In the genomic region with DNA sequence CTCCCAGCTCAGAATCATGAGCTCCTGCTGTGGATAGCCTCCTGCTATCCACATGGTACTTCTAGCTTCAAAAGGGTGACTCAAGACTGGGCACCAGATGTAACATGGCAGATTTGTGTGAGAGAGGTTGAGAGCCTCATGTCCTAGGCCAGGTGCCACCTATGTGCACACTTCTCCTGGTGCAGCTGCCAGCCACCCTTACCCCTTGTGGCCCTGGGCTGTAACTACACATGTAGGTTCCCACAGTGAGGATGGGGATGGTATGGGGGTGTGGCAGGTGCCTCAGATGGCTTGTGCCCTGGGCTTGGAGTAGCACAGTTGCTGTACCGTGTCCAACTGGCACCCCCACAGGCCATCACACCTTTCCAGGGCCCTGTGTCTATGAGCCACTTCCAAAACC, we compare ENCODE assay signal across 19 mouse cellular contexts.
DNase-seq lines count a peak whose midpoint lies in the region; ATAC-seq and TF ChIP-seq lines count a peak whose summit lies in the region.
"Had no signal": no experiment of that assay in that cellular context is flagged by ENCODE, and none has a peak within 500 bp of the region (broad histone marks: within the 10 kb centered on the region; RNA-seq: fewer than 3 reads in every experiment).

No protein-coding gene starts in this region.

- H3K4me1 ChIP-seq in kidney, embryonic 16.5 days (ENCODE audit: insufficient read depth, low read length) = no peaks in the 10 kb centered on the region
- no peaks in the 10 kb centered on the region for H3K4me1 ChIP-seq in testis, adult 2 months (ENCODE audit: control insufficient read depth, insufficient read depth, low read length)
- H3K4me1 ChIP-seq in stomach, postnatal 0 days (replicated peaks; ENCODE audit: control insufficient read depth, insufficient read depth) = no peaks in the 10 kb centered on the region
- H3K4me1 ChIP-seq: liver, embryonic 13.5 days; midbrain, embryonic 15.5 days had no signal

- TF ChIP-seq CTCF in testis, adult 2 months (IDR thresholded peaks at IDR 0.05; ENCODE audit: control insufficient read depth, insufficient read depth, insufficient replicate concordance, low read depth, low read length) = peak; percentile 12; the same call in 1 of the 2 replicates
- TF ChIP-seq CTCF in stomach, postnatal 0 days (IDR thresholded peaks at IDR 0.05; ENCODE audit: low read depth) = peak; percentile 40; the same call in 1 of the 2 replicates

- H3K27ac ChIP-seq in kidney, embryonic 16.5 days (ENCODE audit: low read length) = no peak overlapping the region
- H3K27ac ChIP-seq in testis, adult 2 months (ENCODE audit: control insufficient read depth, insufficient read depth, low read depth, low read length) = no peak overlapping the region
- H3K27ac ChIP-seq in stomach, postnatal 0 days (replicated peaks) = no peak overlapping the region
- H3K27ac ChIP-seq: gastrocnemius, adult 2 months; left cerebral cortex, adult 2 months; liver, embryonic 13.5 days; midbrain, embryonic 15.5 days had no signal

- no peaks in the 10 kb centered on the region for H3K36me3 ChIP-seq in kidney, embryonic 16.5 days (ENCODE audit: insufficient read depth, low read length)
- no peaks in the 10 kb centered on the region for H3K36me3 ChIP-seq in testis, adult 2 months (ENCODE audit: control insufficient read depth, insufficient read depth, low read length)
- H3K36me3 ChIP-seq in stomach, postnatal 0 days (ENCODE audit: control insufficient read depth, insufficient read depth, low read length) = no peaks in the 10 kb centered on the region
- H3K36me3 ChIP-seq: liver, embryonic 13.5 days; midbrain, embryonic 15.5 days had no signal

- peak; percentile 23; the same call in 1 of the 2 replicates for ATAC-seq in kidney, embryonic 16.5 days (ENCODE audit: low FRiP score, low TSS enrichment)
- peak; percentile 40; the same call in 1 of the 2 replicates for ATAC-seq in stomach, postnatal 0 days (ENCODE audit: low FRiP score, low TSS enrichment)
- ATAC-seq: forebrain, postnatal 0 days; inflammation-experienced regulatory T-cells, adult 6 months; midbrain, embryonic 15.5 days had no signal

- H3K9ac ChIP-seq in kidney, embryonic 16.5 days (replicated peaks; ENCODE audit: low read length) = no peak overlapping the region
- H3K9ac ChIP-seq in stomach, postnatal 0 days (ENCODE audit: low read length) = no peak overlapping the region
- H3K9ac ChIP-seq: forebrain, postnatal 0 days; liver, embryonic 13.5 days; midbrain, embryonic 15.5 days had no signal

- WGBS in kidney, embryonic 16.5 days = 71% methylated on average over 1 of the region's 1 CpGs
- WGBS in stomach, postnatal 0 days = 80% methylated on average over 1 of the region's 1 CpGs

- TF ChIP-seq EP300 in stomach, postnatal 0 days (optimal IDR thresholded peaks at IDR 0.05) = no peak

- H3K9me3 ChIP-seq in kidney, embryonic 16.5 days (ENCODE audit: low read length) = no peaks in the 10 kb centered on the region
- H3K9me3 ChIP-seq in stomach, postnatal 0 days (ENCODE audit: control insufficient read depth, low read length) = no peaks in the 10 kb centered on the region
- H3K9me3 ChIP-seq: liver, embryonic 13.5 days; midbrain, embryonic 15.5 days had no signal

- no peak overlapping the region for H3K4me3 ChIP-seq in kidney, embryonic 16.5 days (ENCODE audit: low read length)
- H3K4me3 ChIP-seq in testis, adult 2 months (ENCODE audit: control insufficient read depth, low read depth, low read length) = no peak overlapping the region
- H3K4me3 ChIP-seq in stomach, postnatal 0 days (ENCODE audit: low read depth, low read length) = no peak overlapping the region
- H3K4me3 ChIP-seq: gastrocnemius, adult 2 months; left cerebral cortex, adult 2 months; liver, embryonic 13.5 days; midbrain, embryonic 15.5 days had no signal

- no peak for TF ChIP-seq POLR2A in testis, adult 2 months (IDR thresholded peaks at IDR 0.05; ENCODE audit: control insufficient read depth, low read depth, low read length)

- H3K4me2 ChIP-seq in kidney, embryonic 16.5 days (replicated peaks; ENCODE audit: low read depth, low read length) = no peak overlapping the region
- no peak overlapping the region for H3K4me2 ChIP-seq in stomach, postnatal 0 days (replicated peaks; ENCODE audit: low read depth)
- H3K4me2 ChIP-seq: liver, embryonic 13.5 days; midbrain, embryonic 15.5 days had no signal

- peak; percentile 9 for DNase-seq in cerebellum, postnatal 14 days
- no peak for DNase-seq in cerebellum, adult 9-11 months
- DNase-seq in kidney, postnatal 36 days = no peak
- no peak for DNase-seq in testis, postnatal 14 days (ENCODE audit: low spot score)
- no peak for DNase-seq in stomach, postnatal 0 days (ENCODE audit: low spot score)
- no peak for DNase-seq in Muller cell, postnatal 12 days (ENCODE audit: inconsistent ontology term)
- DNase-seq: adrenal gland, adult 2 months; cerebellum, adult 11-12 months; embryo, embryonic 11 days; forebrain, postnatal 0 days; gastrocnemius, adult 2 months; heart, adult 11 months; kidney, postnatal 4 days; liver, embryonic 13.5 days had no signal

- H3K27me3 ChIP-seq in kidney, embryonic 16.5 days (ENCODE audit: insufficient read depth, low read length) = no peaks in the 10 kb centered on the region
- no peaks in the 10 kb centered on the region for H3K27me3 ChIP-seq in testis, adult 2 months (ENCODE audit: control insufficient read depth, insufficient read depth, low read length)
- H3K27me3 ChIP-seq in stomach, postnatal 0 days (ENCODE audit: control insufficient read depth, insufficient read depth, low read length) = no peaks in the 10 kb centered on the region
- H3K27me3 ChIP-seq: liver, embryonic 13.5 days; midbrain, embryonic 15.5 days had no signal

Comparison
In these comparisons a context has a peak if more than half of its experiments do, and no peak if none do; other contexts are left out.
1. DNase-seq: peak in cerebellum, postnatal 14 days (2 of 2); none in cerebellum, adult 9-11 months (single experiment), kidney, postnatal 36 days (0 of 2), testis, postnatal 14 days (single experiment), stomach, postnatal 0 days (single experiment) and Muller cell, postnatal 12 days (single experiment).